Mouse (Mus musculus) cerebellum, adult 2 months (tissue): ENCODE measurements around the gene Tgm2.

Experiments used
- CTCF ChIP-seq: fragments of 200-500 bp; IDR thresholded peaks from 2 replicates; pipeline ENCODE4 v1.5.1; 2011; ENCODE audit warnings: low read depth, mild to moderate bottlenecking, control low read depth, low read length, moderate library complexity, borderline replicate concordance; ENCODE audit not compliant: insufficient read depth
- POLR2A ChIP-seq: fragments of 200-500 bp; IDR thresholded peaks from 2 replicates; pipeline ENCODE4 v1.6.1; 2011; ENCODE audit warnings: low read length, control low read depth, borderline replicate concordance; ENCODE audit not compliant: insufficient read depth

DNA sequence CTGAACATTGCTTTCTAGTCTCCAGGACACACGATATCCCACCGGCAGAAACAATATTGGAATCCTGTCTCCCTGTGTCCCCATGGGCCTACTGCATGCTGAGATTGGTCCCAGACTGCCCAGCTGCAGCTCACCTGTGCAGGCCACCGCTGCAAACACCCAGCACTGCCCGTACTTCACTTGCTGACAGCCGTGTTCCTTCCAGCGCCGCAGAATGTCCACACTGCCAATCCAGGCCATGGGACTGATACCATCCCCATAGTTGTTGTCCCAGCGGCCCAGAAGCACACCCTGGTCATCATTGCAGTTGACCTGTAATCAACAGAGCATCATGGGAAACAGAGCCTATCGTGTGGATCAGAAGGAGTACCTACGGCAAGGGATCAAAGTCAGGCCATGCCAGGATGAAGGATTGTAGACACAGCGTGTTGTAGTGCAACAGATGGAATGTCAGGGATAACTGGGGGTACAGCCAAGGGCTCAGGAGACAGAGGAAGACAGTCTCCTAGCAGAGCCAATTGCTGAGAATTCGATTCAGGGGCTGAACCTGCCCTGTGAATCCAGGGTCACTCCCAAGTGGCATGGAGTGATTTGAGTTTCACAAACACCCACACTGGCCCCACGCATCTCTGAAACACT, 14.9 kb downstream of the Tgm2 start:
- TF ChIP-seq CTCF (no peak), POLR2A (no peak)
